Comparison of ENCODE assay signal across 8 mouse cellular contexts in the genomic region with DNA sequence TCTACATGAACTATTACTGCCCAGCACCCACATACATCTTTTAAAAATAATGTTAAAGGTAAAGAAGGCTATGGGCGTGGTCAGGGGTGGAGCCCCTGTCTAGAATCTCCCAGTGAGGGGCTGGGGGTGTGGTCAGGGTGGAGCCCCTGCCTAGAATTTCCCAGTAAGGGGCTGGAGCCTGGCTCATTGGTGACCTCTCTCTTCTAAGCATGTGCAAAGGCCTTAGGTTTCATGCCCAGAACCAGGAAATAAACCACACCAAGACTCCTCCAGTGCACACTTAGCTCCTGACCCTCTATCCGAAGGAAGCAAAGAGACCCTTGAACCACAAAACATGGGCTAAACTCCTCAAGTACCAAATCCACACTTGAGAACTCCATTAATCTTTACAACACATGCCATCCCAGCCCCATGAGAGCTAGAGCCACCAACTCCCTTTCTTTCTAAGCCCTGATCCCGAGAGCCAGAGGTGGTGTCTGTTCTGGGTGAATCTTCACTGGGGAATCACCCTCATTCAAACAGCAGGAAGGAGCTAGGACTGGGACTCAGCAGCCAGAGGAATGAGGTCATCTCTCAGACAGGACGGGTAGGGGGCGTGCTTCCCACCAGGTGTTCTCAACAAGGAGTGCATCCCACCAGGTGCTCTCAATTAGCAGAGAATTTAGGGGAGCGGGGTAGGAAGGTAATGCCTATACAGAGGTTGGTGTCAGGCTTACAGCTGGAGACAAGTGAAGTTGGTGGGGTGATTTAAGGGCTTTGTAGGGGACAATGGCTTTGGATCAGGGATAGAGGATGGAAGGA. TPM values are rescaled to one million over a fixed set of nuclear protein-coding genes. Genes with fewer than 3 reads are reported as not detected.
DNase-seq lines count a peak whose midpoint lies in the region; ATAC-seq lines count a peak whose summit lies in the region.

No protein-coding gene starts in this region.

- H3K27me3 ChIP-seq in limb, embryonic 13.5 days = no peaks in the 10 kb centered on the region
- H3K27me3 ChIP-seq in stomach, embryonic 14.5 days (ENCODE audit: control insufficient read depth, insufficient read depth, low read length) = no peaks in the 10 kb centered on the region

- 0 out of 2 replicates have a peak overlapping the region, but pooled peaks have one; percentile 28 for H3K27ac ChIP-seq in limb, embryonic 13.5 days
- H3K27ac ChIP-seq in stomach, embryonic 14.5 days (ENCODE audit: low read length) = no peak overlapping the region

- H3K9me3 ChIP-seq in limb, embryonic 13.5 days = no peaks in the 10 kb centered on the region
- no peaks in the 10 kb centered on the region for H3K9me3 ChIP-seq in stomach, embryonic 14.5 days (ENCODE audit: control insufficient read depth, low read depth, low read length)

- peak overlapping the region; percentile 94 for H3K9ac ChIP-seq in limb, embryonic 13.5 days
- H3K9ac ChIP-seq in stomach, embryonic 14.5 days (replicated peaks; ENCODE audit: low read depth, low read length) = peak overlapping the region; percentile 89; the same call in 1 of the 2 replicates

- H3K4me1 ChIP-seq in limb, embryonic 13.5 days = peaks cover 30% of the 10 kb centered on the region
- peaks cover 16% of the 10 kb centered on the region for H3K4me1 ChIP-seq in stomach, embryonic 14.5 days (ENCODE audit: control insufficient read depth, insufficient read depth, low read length)

- H3K36me3 ChIP-seq in limb, embryonic 13.5 days = peaks cover 45% of the 10 kb centered on the region
- peaks cover 33% of the 10 kb centered on the region; the same call in 1 of the 2 replicates for H3K36me3 ChIP-seq in stomach, embryonic 14.5 days (ENCODE audit: control insufficient read depth, insufficient read depth, low read length)

- 33% methylated on average over 6 of the region's 6 CpGs for WGBS in limb, embryonic 13.5 days
- WGBS in stomach, embryonic 14.5 days = 36% methylated on average over 6 of the region's 6 CpGs

- DNase-seq in cerebellum, adult 9-10 months = peak; percentile 67
- peak; percentile 43 for DNase-seq in thymus, postnatal 25 days
- no peak for DNase-seq in thymus, adult 18-20 months
- no peak for DNase-seq in retina, postnatal 1 day

- ATAC-seq in cerebellum, adult (ENCODE audit: insufficient number of reproducible peaks, low FRiP score, low TSS enrichment) = no peak
- no peak for ATAC-seq in limb, embryonic 13.5 days (ENCODE audit: low FRiP score, low read depth)
- ATAC-seq in stomach, embryonic 14.5 days (ENCODE audit: insufficient number of reproducible peaks, insufficient read depth, low FRiP score, low read depth) = no peak
- ATAC-seq in megakaryocyte-erythroid progenitor cell, adult 5-6 weeks (replicated peaks; ENCODE audit: low FRiP score, low TSS enrichment, poor library complexity, severe bottlenecking) = no peak

- H3K4me3 ChIP-seq in limb, embryonic 13.5 days = peak overlapping the region; percentile 83
- peak overlapping the region; percentile 79 for H3K4me3 ChIP-seq in stomach, embryonic 14.5 days (ENCODE audit: low read depth, low read length)

- H3K4me2 ChIP-seq in limb, embryonic 13.5 days (replicated peaks) = peak overlapping the region; percentile 82
- H3K4me2 ChIP-seq in stomach, embryonic 14.5 days (replicated peaks; ENCODE audit: low read depth, low read length) = peak overlapping the region; percentile 79

RNA-seq across cellular contexts. Expression of a gene that starts 1.6 kb away (rescaled TPM):
- polyA plus RNA-seq in limb, embryonic 13.5 days (2015; fragmentation: Nextera tagmentation; extraction: Ambion mirVana) = 111 and 112 TPM in 2 replicates
- polyA plus RNA-seq in stomach, embryonic 14.5 days (2014; fragmentation: Nextera tagmentation; extraction: Ambion mirVana) = 81.3 and 88.7 TPM in 2 replicates
- 28.5 and 50.0 TPM in 2 replicates for total RNA-seq in megakaryocyte-erythroid progenitor cell, adult 5-6 weeks (2014; fragmentation: Nextera tagmentation)
- 12.2 and 14.9 TPM in 2 replicates for total RNA-seq in megakaryocyte-erythroid progenitor cell, adult 5-6 weeks (2017)

RNA-seq across cellular contexts. Expression of a gene that starts 7.5 kb away (rescaled TPM):
- 72.7 and 79.4 TPM in 2 replicates for polyA plus RNA-seq in limb, embryonic 13.5 days (2015; fragmentation: Nextera tagmentation; extraction: Ambion mirVana)
- polyA plus RNA-seq in stomach, embryonic 14.5 days (2014; fragmentation: Nextera tagmentation; extraction: Ambion mirVana) = 44.8 and 48.5 TPM in 2 replicates
- total RNA-seq in megakaryocyte-erythroid progenitor cell, adult 5-6 weeks (2014; fragmentation: Nextera tagmentation) = 12.3 and 31.4 TPM in 2 replicates
- total RNA-seq in megakaryocyte-erythroid progenitor cell, adult 5-6 weeks (2017) = 31.2 and 37.8 TPM in 2 replicates

RNA-seq across cellular contexts. Expression of a gene that starts 7.5 kb away (rescaled TPM):
- polyA plus RNA-seq in limb, embryonic 13.5 days (2015; fragmentation: Nextera tagmentation; extraction: Ambion mirVana) = 3.3 and 4.0 TPM in 2 replicates
- polyA plus RNA-seq in stomach, embryonic 14.5 days (2014; fragmentation: Nextera tagmentation; extraction: Ambion mirVana) = 3.1 and 4.1 TPM in 2 replicates
- total RNA-seq in megakaryocyte-erythroid progenitor cell, adult 5-6 weeks (2014; fragmentation: Nextera tagmentation) = 1.2 and 6.3 TPM in 2 replicates
- total RNA-seq in megakaryocyte-erythroid progenitor cell, adult 5-6 weeks (2017) = 0.11 and 2.6 TPM in 2 replicates

RNA-seq across cellular contexts. Expression of a gene that starts 11.1 kb away (rescaled TPM):
- 0.97 and 1.0 TPM in 2 replicates for polyA plus RNA-seq in limb, embryonic 13.5 days (2015; fragmentation: Nextera tagmentation; extraction: Ambion mirVana)
- polyA plus RNA-seq in stomach, embryonic 14.5 days (2014; fragmentation: Nextera tagmentation; extraction: Ambion mirVana) = 0.43 and 0.59 TPM in 2 replicates
- 0.70 TPM in 1 of 2 replicates, not detected in the other for total RNA-seq in megakaryocyte-erythroid progenitor cell, adult 5-6 weeks (2014; fragmentation: Nextera tagmentation)
- total RNA-seq in megakaryocyte-erythroid progenitor cell, adult 5-6 weeks (2017) = 1.9 TPM in 1 of 2 replicates, not detected in the other

RNA-seq across cellular contexts. Expression of a gene that starts 12.0 kb away (rescaled TPM):
- polyA plus RNA-seq in limb, embryonic 13.5 days (2015; fragmentation: Nextera tagmentation; extraction: Ambion mirVana) = 1.7 and 1.9 TPM in 2 replicates
- polyA plus RNA-seq in stomach, embryonic 14.5 days (2014; fragmentation: Nextera tagmentation; extraction: Ambion mirVana) = 1.0 and 1.1 TPM in 2 replicates
- total RNA-seq in megakaryocyte-erythroid progenitor cell, adult 5-6 weeks (2014; fragmentation: Nextera tagmentation) = 4.0 TPM in 1 of 2 replicates, not detected in the other
- total RNA-seq in megakaryocyte-erythroid progenitor cell, adult 5-6 weeks (2017) = not detected in 2 replicates

Comparison
In these comparisons a context has a peak if more than half of its experiments do, and no peak if none do; other contexts are left out.
1. DNase-seq: peak in cerebellum, adult 9-10 months (single experiment) and thymus, postnatal 25 days (single experiment); none in thymus, adult 18-20 months (0 of 2) and retina, postnatal 1 day (single experiment).